Mouse (Mus musculus) urinary bladder, adult 18-20 months (tissue): ENCODE data around the gene Cd151.

Experiments
- DNase-seq, 2 experiments: peaks; one replicate each; pipeline ENCODE4 v3.0.0; 2022; ENCODE audit warnings: low spot score in 2 of 2, mixed read lengths in 2 of 2

Gene Cd151

DNA sequence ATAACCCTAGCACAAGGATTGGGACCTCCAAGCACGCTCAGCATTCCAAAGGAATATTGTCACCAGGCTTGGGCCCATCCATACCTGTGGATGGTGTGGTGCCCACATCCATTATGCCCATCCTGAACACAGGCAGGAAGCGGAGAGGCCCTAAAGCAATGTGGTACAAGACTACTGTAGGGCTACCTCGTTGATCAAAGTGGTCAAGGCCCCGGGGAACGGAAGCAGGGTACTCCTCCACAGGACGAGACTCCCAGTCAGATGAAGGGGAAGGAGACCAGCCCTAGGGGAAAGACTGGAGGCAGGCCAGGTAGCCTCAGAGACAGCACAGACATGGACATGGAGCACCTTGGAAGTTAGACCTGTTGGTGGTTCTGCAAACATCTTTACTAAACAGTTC lies 5.6 kb downstream of the Cd151 start:
- DNase-seq, result no peak

DNA sequence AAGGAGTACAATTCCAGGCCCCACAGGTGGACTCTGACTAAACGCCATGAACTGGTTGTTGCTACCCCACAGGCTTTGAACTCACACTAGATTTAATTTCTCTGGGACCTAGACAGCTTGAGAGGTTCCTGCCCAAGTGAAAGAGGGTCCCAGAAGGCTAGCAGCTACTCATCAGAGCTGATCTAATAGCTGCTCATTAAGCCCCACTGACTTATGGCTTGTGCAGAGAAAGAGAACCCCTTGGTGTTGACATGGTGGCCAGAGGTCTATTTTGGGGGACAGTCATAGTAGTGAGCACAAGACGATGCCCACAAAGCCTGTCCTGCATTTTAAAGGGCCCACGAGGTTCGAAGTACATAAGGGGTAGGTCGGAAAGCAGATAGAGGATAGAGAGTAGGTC lies 7.0 kb downstream of the Cd151 start:
- DNase-seq, result no peak

DNA sequence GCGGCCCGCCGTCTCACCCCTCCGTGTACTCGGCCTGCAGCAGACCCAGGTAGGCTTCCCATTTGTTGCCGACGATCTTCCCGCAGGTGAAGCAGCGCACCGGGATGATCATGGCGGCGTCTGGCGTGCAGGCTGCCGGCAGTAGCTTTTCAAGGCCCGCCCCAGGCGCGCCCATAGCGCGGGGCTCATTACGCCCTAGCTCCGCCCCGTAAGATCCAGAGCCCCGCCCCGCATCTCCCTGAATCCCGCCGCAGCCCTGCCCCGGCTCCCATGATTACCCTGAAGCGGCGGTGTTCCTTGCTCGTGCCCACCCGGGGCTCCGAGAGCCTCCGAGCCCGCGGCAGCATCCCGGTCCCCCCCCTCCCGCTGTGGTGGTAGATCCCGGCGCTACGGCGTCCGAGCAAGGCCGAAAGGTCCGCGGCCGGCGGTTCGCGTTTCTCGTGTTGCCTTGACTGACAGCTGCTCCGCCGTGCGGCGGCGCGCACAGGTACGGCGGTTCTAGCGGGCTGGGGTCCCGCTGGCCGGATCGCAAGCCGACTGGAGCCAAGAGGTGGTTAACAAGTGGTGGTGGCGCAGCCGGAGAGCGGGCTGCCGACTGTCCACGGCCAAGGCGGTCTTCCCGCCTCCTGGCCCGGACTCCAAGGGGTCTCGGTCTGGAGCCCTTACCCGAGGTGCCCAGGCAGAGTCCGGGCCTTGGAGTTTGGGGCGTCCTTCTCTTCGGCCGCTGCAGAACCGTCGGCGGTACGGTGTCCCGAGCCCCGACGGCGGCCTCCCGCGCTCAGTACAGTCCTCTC lies 8.0 kb downstream of the Cd151 start, which contains the start of the genes Polr2l and Tspan4:
Polr2l (minus strand) TSS at position 122 of the 794 bp plus-strand sequence.
Tspan4 (plus strand) TSS at position 230 of the 794 bp plus-strand sequence.
- peak; percentile 76 to 88 for DNase-seq

DNA sequence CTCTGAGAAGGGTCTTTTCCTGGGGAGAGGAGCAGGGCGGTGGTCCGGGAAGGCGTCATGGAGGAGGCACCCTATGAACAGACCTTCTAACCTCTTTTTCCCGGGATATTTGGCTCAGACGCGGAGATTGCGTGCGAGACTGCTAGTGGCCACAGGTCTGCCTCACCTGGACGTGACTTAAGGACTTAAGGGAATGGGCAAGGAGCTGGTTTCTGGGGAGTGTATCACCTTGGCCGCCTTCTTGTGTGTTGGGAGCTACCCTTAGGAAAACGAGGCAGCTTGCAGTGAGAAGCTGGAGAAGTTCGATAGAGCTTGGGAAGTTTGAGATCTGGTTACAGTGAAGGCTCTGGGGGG lies 8.6 kb downstream of the Cd151 start:
- DNase-seq, result no peak

DNA sequence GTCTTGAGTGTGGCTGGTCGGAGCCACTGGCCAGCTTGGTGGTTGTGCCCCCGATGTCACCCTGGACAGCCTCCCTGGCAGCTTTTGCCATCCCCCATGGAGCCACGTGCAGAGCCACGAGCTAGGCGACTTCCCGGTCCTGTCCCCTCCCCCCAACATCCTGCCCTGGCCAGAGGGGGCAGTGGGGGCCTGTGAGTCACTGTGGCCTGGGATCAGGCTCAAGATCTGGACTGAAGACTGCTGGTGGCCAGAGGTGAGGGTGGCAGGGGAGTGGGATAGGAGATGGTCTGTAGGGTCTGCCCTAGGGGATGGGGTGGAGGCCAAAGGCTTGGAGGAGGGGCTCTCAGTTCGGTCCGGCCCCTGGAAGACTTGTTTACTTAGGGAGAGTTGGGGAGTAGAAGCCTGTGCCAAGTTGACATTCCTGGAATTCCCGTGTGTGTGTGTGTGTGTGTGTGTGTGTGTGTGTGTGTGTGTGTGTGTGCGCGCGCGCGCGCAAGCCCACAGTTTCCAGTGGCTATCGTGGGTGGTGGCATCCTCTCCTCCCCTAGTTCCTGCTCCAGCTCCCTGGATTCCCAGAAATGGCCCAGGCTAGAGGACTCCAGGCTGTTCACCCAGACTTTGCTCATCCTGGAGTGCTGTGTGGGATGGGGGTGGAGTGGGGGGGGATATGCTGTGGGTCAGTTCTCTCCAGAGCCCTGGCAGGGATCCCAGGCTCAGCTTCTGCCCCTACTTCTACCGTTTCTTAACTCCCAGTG lies 9.2 kb downstream of the Cd151 start:
- peak; percentile 85 to 87 for DNase-seq

DNA sequence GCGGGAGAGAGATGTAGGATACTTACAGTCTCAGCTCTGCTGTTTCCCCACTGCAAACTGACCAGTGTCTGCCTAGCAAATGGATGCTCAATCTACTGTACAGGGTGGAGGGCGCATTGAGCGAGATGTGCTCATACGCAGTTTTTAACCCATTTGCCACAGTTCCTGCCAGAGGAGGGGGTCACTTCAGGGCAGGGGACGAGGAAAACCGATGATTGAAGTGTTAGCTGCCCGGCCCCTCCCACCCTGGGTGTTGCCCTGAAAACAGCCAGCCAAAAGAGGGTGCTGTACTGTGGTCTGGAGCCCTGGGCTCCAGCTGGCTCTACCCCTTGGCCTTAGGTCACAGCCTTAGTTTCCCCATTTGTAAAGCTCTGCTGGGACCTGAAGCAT lies 9.8 kb downstream of the Cd151 start:
- no peak for DNase-seq

DNA sequence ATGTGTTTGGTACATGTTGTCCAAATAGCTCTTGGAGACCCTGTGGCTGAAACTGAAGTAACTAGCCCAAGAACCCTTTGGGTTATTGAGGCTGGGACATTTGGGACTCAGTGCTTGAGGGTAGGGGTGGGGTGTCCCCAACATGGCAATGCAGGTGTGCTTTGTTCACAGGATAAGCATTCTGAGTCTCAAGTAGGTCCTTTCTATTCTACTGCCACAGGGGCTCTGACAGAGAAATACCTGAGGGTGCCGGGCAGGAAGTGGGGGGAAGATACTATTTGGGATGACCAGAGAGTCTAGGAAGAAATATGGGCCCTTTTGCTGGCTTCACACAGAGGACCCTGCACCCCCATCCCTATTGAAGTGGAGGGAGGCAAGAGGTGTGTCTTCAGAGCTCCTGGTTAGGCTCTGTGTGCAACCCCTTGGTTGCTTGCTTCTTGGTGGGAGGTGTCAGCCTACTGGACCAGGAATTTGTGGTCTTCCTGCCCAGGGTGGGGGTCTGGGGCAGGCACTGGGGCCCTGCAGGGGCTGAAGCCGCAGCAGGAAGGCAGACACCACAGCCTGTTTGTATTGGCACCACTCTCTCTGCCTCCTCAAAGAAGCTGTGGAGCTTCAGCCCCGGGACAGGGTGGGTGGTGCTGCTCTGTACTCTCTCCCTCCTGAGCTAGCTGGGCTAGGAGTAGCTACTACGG lies 10.5 kb downstream of the Cd151 start:
- DNase-seq, result no peak

DNA sequence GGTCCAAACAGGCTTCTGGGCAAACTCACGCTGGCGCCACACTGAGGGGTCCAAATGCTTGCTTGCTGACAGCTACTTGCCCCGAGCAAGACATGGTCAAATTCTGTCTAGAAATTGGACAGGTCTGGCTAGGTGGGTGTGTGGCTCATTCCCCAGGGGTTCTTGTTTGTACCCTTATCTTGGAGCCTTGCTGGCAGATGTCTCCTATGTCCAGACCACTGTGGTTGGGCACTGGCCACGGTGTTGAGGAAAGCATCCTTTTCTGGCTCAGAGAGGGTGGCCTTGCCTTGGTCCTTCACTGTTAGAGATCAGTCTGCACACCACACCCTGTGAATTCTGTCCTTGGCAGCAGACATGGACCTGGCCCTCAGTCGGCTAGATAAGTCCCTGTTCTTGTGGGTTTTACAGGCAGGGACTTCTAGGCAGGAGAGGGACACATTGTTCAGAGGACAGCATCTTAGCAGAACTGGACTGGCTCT lies 11.1 kb downstream of the Cd151 start:
- DNase-seq, result no peak

DNA sequence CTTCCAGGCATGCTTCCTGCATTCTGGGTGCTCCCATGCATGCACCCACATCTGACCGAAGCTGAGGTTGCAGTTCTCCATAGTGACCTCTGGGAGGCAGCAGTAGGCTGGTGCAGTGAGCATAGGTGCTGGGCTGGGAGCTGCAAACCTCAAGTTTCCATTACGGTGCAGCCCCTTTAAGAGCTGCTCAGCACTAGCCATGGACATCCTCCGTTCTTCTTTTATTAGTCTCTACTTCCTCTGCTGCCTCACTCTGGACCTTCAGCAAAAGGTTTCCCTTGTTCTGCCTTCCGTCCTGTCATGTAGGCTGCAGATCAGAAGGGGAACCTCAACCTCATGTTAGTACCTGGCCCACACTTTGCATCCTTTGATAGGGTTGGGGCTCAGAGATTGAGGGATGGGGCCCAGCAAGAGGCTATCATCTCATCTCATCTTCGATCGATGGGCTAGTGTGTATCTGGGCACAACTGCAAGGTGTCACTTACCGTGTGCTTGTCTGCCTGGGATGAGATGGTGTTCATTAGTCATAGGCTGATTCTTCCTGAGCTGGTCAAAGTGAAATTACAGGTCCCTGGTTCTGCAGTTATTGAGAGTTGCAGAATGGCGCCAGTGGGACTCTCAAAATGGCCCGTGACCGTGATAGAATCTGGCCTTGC lies 13.8 kb downstream of the Cd151 start:
- DNase-seq, result no peak

DNA sequence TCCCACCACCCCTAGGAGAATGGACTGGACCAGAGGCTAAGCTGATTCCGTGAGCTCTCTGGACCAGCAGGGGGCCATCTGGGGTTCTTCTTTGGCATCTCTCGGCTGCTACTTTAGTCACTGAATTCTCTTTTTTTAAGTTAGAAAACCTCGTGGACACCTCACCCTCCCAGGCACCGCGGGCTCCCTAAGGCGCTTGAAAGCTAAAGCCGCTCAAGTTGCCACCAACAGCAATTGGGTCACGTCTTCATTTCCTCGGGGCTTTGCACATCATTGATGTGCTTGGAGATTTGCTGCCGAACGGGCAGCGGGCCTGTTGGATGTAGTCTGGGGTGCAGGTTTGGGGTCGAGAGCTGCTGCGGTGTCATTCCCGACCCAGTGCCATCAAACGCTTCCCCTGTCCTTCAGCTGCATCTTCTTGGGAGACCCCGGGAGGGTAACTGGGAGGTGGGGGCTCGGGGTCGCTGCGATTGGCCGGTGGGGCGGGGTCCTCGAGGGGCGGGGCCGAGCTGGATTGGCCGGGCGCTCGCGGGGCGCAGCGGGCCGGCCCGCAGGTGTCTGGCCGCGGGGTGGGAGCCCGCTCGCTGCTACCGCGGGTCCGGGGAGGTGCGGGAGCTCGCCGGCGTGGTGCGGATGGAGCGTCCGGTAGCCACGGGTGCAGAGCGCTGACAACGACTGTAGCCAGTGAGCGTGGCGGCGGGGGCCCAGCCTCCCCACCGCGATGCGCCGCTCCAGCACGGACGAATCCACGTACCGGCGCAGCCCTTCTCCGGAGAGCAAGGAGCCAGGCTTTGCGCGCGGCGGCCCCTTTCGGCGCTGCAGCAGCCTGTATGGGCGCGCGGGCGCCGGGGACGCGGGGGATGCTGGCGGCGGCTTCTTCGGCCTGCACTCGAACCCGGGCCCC lies 14.6 kb downstream of the Cd151 start:
- no peak for DNase-seq

DNA sequence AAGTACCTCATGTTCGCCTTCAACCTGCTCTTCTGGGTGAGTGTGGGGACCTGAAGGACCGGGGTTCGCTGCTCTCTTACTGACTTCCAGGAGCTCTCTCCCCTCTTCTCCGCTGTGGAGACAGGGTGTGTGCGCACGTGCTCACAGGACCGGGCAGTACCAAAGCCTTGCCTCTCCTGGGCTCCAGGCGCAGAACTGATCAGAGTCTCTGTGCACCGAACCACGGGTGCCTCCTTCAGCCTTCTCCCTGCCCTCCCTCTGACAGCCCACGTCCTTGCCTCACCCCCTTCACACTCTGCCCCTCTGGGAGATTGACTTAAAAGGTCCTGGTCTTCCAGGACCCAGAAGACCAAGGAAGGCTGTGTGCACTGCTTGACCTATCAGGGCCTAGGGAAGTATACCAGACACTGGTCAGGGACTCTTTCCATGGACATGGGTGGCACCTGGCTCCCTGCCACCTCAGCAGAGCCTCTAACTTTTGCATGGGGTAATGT lies 15.4 kb downstream of the Cd151 start:
- no peak for DNase-seq

DNA sequence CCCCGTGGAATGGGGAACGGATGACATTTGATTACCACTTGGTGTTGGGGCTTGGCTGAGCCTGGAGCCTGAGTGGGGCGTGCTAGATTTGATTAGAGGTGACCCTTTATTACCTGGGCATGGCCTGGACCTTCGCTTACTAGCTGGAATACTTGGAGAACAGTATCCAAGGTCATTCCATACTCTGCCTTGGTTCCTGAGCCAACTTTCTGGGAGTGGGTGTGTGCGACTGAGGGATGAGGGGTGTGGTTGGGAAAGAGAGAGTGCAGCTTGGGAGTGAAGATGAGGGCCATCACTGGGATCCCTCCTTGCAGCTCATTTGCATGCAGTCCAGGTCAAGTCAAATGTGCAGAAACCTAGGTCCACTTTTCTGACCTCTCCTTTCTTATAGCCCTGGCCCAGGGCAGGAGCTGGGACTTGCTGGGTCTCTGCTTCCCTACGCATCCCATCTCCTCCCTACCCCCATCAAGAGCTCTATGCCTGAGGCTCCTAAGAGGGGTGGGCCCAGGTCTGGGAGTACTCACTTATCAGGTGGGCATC lies 16.0 kb downstream of the Cd151 start:
- no peak for DNase-seq

DNA sequence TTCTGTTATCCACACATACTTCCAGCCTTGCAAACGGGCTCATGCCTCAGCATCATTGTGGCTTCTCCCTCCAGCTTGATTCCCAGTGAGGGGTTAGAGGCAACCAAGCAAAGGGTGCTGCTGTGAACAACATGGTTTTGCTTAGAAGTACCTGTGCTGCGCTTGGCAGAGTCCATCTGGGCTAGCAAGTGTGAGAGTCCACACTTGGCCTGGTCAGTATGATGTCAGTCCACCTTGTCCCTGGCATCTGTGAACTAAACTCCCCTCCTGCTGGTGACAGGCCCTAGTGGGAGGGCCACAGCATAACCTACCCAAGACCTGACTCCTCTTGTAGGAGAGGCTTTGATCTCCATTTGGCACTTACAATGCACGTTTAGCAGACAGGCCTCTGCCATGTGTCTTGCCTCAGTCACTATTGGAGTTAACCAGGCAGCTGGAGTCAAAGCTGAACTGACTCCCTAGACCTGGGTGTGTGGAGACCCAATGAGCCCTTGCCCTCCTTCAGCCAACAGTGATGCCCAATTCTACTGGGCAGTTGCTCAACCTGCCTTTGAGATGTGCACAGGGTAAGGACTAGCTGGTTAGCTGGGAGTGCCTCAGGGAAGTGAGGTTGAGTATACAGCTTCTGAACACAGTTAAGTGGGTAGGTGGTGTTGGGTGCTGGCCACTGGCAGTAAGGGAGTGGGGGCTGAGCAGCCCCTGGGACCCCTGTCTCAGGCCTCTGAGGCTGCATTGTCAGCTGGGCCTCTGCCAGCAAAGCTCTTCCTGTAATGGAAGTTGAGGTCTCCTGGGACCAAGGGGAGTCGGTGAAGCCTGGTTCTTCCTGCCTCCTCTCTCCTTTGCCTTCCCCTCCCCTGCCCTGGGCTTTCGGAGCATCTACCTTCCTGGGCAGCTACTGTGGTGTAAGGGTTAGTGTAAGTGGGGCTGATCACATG lies 17.3 kb downstream of the Cd151 start:
- no peak for DNase-seq

DNA sequence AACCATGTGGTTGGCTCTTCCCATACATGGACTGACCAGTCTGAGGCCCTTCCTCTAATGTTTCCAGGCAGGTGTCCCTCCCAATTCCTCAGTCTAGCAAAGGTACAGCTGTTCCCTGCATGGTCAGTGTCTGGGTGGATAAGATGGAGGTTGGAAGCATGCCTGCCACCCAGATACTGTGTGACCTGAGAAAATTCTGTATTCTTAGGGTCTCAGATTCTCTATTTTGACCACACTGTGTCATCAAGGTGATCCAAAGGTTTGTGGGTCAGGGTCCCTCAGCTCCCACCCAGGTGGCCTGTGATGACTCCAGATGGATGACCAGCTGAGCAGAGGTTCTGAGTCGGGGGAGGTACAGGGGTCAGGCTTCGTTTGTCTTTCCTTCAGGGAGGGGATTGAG lies 18.0 kb downstream of the Cd151 start:
- no peak for DNase-seq

DNA sequence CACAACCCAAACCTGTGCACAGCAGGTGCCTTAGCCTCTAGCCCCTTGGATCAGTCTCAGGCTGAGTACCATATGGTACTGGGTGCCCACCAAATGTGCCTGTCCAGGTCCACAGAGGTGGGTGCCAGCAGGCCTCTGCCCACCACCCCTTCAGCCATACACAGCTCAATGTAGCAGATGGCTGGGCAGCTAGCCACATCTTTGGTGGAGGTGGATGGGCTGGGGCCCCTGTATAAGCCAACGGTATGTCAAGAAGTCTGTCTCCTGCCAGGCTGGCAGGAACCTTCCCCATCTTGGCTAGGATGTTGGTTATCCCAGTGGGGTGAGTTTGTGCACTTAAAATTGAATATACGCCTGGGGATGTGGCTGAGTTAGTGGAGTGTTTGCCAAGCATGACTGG lies 18.4 kb downstream of the Cd151 start:
- DNase-seq, result no peak

DNA sequence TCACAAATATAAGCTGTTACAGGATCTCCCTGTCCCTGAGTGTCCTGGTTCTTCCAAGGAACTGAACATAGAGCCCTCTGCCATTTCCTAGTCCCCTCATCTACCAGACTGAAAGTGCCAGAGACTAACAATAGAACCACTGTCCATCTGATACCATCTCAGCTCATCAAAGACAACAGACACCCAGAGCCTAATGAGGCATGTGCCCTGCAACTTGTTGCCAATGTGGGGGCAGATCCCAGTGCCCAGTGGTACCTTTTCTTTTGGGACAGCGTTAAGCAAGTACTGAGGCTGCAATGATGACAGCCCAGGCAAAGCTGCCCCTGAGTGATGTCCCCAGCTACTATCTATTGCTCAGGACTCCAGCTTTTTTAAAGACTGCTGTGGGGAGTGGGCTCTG lies 19.0 kb downstream of the Cd151 start:
- no peak for DNase-seq

DNA sequence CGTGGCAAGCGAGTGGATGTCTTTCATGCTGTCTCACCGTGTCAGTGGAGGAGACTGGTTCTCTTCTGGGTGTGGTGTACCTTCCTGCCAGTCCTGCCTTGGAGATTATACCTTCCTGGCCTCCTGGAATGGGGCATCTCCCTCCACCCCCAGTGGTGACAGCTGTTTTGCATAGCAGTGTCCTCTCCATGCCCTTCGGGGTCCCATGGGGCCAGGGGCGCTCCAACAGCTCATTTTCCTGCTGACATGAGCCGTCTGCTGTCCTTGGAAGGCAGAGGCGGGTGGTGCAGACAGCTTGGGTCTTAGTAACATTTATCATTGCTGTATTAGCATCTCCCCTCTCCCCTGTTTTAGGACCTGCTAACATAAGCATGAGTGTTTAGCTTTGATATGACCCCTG lies 19.9 kb downstream of the Cd151 start:
- DNase-seq, result no peak

DNA sequence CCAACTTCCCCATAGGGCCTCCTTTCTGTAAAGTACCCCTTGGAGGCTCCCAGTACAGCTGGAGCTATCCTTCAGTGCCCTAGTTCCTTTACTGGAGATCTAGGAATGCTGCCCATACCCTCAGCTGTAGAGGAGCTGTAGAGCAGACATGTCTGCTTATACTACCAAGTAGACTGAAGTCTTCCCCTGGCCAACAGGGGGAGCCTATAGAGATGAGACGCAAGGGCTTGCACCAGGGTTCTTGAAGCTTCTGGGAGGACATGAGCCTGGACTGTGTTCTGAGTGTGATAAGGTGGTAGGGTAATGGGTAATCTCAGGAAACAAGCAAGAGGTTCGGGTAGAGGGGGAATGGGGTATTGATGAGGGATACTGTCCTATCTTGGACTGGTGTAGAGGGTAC lies 24.0 kb downstream of the Cd151 start:
- DNase-seq, result no peak

DNA sequence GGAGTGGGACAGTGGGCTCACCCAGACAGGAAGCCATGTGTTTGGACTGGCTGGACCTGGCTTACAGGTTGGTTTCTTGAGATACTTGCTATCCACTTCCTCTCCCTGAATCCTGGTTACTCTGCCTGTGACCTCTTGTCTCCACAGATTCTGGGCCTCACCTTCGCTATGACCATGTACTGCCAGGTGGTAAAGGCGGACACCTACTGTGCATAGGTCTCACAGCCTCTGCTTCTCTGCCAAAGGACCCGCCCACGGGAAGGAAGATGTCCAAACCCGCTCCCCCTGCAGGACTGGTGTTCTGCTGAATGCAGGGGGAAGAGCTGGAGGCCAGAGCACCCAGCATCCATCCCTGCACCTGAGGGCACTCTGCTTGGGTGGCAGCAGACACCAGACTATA lies 25.5 kb downstream of the Cd151 start:
- no peak for DNase-seq
